16 mouse cellular contexts compared by ENCODE assay signal in the genomic region with DNA sequence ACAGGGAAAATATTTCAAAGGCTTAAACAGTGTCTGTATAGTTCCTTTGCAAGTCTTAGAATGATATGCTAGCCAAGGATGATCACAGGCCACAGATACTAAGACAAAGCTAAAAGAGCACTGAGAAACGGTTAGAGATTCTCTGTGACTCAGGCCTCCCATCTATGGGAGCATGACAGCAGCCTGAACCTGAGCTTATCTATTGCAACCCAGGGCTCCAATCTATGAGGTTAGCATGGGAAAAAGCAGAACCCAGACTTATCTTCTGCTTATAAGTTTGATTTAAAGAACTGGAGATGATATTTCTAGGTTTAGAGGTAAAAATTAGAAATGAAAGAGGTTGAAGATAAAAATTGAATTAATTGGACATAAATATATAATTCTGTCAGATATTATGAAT.
"Had no signal": no experiment of that assay in that cellular context is flagged by ENCODE, and none has a peak within 500 bp of the region (broad histone marks: within the 10 kb centered on the region; RNA-seq: fewer than 3 reads in every experiment).

No protein-coding gene starts in this region.

- H3K9me3 ChIP-seq: neural tube, embryonic 12.5 days; neural tube, embryonic 13.5 days; neural tube, embryonic 15.5 days; stomach, embryonic 15.5 days had no signal

- DNase-seq: retina, postnatal 1 day; right cerebral cortex, adult 18-20 months; right cerebral cortex, postnatal 14 days; right cerebral cortex, postnatal 25 days; right cerebral cortex, postnatal 4 days; spleen, adult 18-20 months; thymus, adult 2 months; thymus, postnatal 14 days; thymus, postnatal 25 days; thymus, postnatal 36 days; thymus, postnatal 4 days had no signal

- H3K27ac ChIP-seq: neural tube, embryonic 12.5 days; neural tube, embryonic 13.5 days; neural tube, embryonic 15.5 days; stomach, embryonic 15.5 days; stomach, postnatal 0 days had no signal

- H3K9ac ChIP-seq: neural tube, embryonic 12.5 days; neural tube, embryonic 13.5 days; neural tube, embryonic 15.5 days; stomach, embryonic 15.5 days had no signal

- H3K4me3 ChIP-seq: neural tube, embryonic 12.5 days; neural tube, embryonic 13.5 days; neural tube, embryonic 15.5 days; stomach, embryonic 15.5 days had no signal

- H3K36me3 ChIP-seq: neural tube, embryonic 12.5 days; neural tube, embryonic 13.5 days; neural tube, embryonic 15.5 days; stomach, embryonic 15.5 days had no signal

- H3K27me3 ChIP-seq: neural tube, embryonic 12.5 days; neural tube, embryonic 13.5 days; neural tube, embryonic 15.5 days; stomach, embryonic 15.5 days had no signal

- H3K4me1 ChIP-seq: neural tube, embryonic 12.5 days; neural tube, embryonic 13.5 days; neural tube, embryonic 15.5 days; stomach, embryonic 15.5 days had no signal
